Mouse (Mus musculus) hindbrain, embryonic 16.5 days (tissue): Measurements from ENCODE around the gene Bglap. TPM values are rescaled to one million over a fixed set of nuclear protein-coding genes. Genes with fewer than 3 reads are reported as not detected.

Experiments used
- ATAC-seq: fragments of 200-750 bp; cut with Nextera tagmentation; 2 replicates; pipeline ENCODE4 v1.8.0; 2017; ENCODE audit warnings: moderate TSS enrichment, moderate library complexity
- H3K27ac ChIP-seq: fragments of 300-500 bp; sonication (generic); 2 replicates; pipeline ENCODE4 v1.5.1; 2014; ENCODE audit warnings: low read depth, mild to moderate bottlenecking, control low read depth, low read length, moderate library complexity
- H3K27me3 ChIP-seq: fragments of 300-500 bp; sonication (generic); replicated peaks from 2 replicates; pipeline ENCODE4 v1.6.1; 2014; ENCODE audit warnings: low read length; ENCODE audit not compliant: control insufficient read depth, insufficient read depth
- H3K36me3 ChIP-seq: fragments of 300-500 bp; sonication (generic); 2 replicates; pipeline ENCODE4 v1.6.1; 2014; ENCODE audit warnings: mild to moderate bottlenecking, low read length, moderate library complexity, mixed read lengths; ENCODE audit not compliant: control insufficient read depth, insufficient read depth
- H3K4me1 ChIP-seq: fragments of 300-500 bp; sonication (generic); 2 replicates; pipeline ENCODE4 v1.6.1; 2014; ENCODE audit warnings: low read depth, low read length; ENCODE audit not compliant: control insufficient read depth, insufficient read depth
- H3K4me2 ChIP-seq: fragments of 300-500 bp; sonication (generic); 2 replicates; pipeline ENCODE4 v1.6.1; 2014; ENCODE audit warnings: mild to moderate bottlenecking, low read length, control low read depth, moderate library complexity
- H3K4me3 ChIP-seq: fragments of 300-500 bp; sonication (generic); 2 replicates; pipeline ENCODE4 v1.5.1; 2014; ENCODE audit warnings: mild to moderate bottlenecking, low read length, control low read depth, moderate library complexity
- H3K9ac ChIP-seq: fragments of 300-500 bp; sonication (generic); 2 replicates; pipeline ENCODE4 v1.6.1; 2014; ENCODE audit warnings: low read depth, mild to moderate bottlenecking, control low read depth, low read length, moderate library complexity
- H3K9me3 ChIP-seq: fragments of 300-500 bp; sonication (generic); 2 replicates; pipeline ENCODE4 v1.6.1; 2014; ENCODE audit warnings: mild to moderate bottlenecking, low read length, moderate library complexity; ENCODE audit not compliant: control insufficient read depth
- WGBS: fragments of 180-500 bp; shearing (Covaris S2); extraction: QIAGEN DNeasy Blood & Tissue Kit; methylation state at CpG from one replicate; pipeline ENCODE4 v1.1.7; 2014; 5-methylcytosine and 5-hydroxymethylcytosine counted together
- polyA plus RNA-seq: library from polyadenylated mRNA; unstranded; fragments of >200 nt; fragmentation: Nextera tagmentation; extraction: Ambion mirVana; gene quantifications from 2 replicates; pipeline ENCODE4 v1.2.1, GENCODE M21; 2015

The Bglap gene
- polyA plus RNA-seq, 1 experiment from 2014 or later, result not detected

DNA sequence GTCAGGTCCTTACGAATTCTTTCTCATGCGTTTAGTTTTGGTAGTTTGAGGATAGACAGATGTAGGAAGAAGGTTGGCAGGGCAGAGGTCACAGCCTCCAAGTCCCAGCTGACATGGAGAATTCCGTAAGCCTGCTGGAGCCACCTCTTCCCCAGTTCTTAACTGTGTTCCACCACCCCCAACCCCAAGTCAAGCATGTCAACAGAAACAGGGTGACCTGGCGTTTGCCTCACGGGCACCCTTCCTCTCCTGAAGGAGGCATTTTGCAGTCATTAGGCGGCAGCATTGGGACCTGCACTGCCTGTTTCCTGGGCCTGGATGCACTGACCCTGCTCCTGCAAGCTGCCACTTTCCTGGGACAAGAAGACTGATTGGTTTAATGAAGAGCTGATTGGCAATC, 33.8 kb upstream of the Bglap start:
- no peaks in the 10 kb centered on the region for H3K9me3 ChIP-seq
- H3K4me1 ChIP-seq, result peaks cover 12% of the 10 kb centered on the region
- no peak overlapping the region for H3K27ac ChIP-seq
- H3K4me2 ChIP-seq, result no peak overlapping the region
- 85% methylated on average over 6 of the region's 6 CpGs for WGBS
- H3K36me3 ChIP-seq, result peaks cover 22% of the 10 kb centered on the region; the same call in 1 of the 2 replicates
- no peak for ATAC-seq
- H3K9ac ChIP-seq, result no peak overlapping the region
- no peaks in the 10 kb centered on the region for H3K27me3 ChIP-seq
- H3K4me3 ChIP-seq, result no peak overlapping the region

DNA sequence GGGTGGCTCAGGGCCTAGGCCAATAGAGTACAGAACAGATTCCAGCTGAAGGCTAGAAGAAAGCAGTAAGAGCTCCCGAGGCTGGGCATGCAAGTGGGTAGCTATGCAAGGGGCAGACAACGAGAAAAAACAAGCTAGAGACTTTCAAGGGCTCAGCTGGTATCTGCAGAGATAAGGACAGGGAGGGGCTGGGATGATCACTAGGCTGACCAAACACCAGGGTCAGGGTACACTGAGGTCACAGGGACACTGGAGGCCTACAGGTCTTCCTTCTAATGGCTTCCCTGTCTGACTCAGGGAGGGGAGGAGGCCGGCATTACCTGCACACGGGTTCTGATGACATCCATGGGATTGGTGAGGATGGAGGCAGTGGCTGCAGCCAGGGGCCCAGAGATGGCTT, 31.4 kb upstream of the Bglap start:
- no peaks in the 10 kb centered on the region for H3K9me3 ChIP-seq
- H3K27me3 ChIP-seq, result no peaks in the 10 kb centered on the region
- H3K4me3 ChIP-seq, result no peak overlapping the region
- peaks cover 4% of the 10 kb centered on the region for H3K4me1 ChIP-seq
- H3K9ac ChIP-seq, result no peak overlapping the region
- peaks cover 24% of the 10 kb centered on the region; the same call in 1 of the 2 replicates for H3K36me3 ChIP-seq
- 86% methylated on average over 4 of the region's 4 CpGs for WGBS
- H3K27ac ChIP-seq, result no peak overlapping the region
- no peak overlapping the region for H3K4me2 ChIP-seq
- ATAC-seq, result no peak

DNA sequence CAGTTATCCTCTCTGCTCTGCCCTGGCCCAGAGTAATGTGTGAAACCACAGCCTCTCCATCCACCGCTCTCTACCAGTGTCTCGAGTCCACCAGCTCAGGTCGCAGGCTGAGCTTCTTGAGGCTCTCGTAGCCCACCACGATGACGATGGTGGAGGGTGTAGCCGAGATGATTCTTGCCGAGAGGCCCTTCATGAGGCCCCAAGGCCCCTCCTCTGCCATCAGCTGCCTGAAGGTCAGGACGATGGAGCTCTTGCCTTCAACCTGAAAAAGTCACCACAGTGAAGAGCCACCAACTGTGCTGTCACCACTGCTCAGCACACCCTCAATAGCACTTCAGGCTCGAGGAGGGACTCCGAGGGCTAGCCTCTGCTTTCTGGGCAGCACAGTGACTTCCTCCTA, 28.4 kb upstream of the Bglap start:
- ATAC-seq, result no peak
- Histone ChIP-seq H3K27me3 (no peaks in the 10 kb centered on the region), H3K36me3 (peaks cover 14% of the 10 kb centered on the region; the same call in 1 of the 2 replicates), H3K9me3 (no peaks in the 10 kb centered on the region), H3K4me3 (no peak overlapping the region), H3K4me1 (peaks cover 11% of the 10 kb centered on the region), H3K9ac (no peak overlapping the region), H3K4me2 (no peak overlapping the region), H3K27ac (no peak overlapping the region)
- WGBS, result 91% methylated on average over 11 of the region's 11 CpGs

DNA sequence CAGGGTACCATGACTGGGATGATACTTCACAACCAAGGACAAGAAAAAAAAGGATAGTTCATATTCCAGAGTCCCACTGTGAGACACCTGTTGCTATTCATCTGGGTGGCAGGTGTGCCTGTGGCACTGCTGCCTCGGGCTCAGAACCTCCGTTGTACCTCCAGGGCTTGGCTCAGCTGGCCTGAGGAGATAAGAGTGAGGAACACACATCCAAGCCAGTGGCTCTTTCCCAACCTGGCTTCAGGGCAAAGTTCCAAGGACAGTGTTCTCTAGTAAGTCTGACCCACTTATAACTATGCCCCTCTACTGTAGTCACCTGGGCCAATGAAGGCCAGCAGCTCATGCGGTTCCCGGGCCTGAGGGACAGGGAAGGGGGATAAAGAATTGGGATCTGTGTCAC, 27.4 kb upstream of the Bglap start:
- WGBS, result 91% methylated on average over 4 of the region's 4 CpGs
- Histone ChIP-seq H3K9me3 (no peaks in the 10 kb centered on the region), H3K4me2 (no peak overlapping the region), H3K4me3 (no peak overlapping the region), H3K9ac (no peak overlapping the region), H3K27ac (no peak overlapping the region), H3K36me3 (peaks cover 14% of the 10 kb centered on the region; the same call in 1 of the 2 replicates), H3K4me1 (peaks cover 11% of the 10 kb centered on the region), H3K27me3 (no peaks in the 10 kb centered on the region)
- no peak for ATAC-seq

DNA sequence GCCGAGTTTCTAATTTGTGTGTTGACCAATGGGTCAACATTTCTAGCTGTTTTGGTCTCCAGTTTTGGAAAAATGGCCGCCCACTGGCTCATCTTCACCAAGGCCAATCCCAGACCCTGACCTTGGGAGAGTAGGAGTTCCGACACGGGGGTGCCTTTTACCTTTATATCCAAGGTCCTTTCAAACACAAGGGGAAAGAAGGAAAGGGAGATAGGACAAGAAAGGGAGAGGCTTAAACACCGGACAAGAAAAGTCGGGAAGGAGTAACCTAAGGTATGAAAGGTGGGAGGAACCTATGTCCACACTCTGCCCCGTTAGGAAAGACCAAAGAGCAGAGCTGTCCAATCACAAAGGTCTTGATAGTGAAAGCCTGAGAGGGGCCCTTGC, 26.4 kb upstream of the Bglap start:
- H3K36me3 ChIP-seq, result peaks cover 14% of the 10 kb centered on the region; the same call in 1 of the 2 replicates
- H3K27ac ChIP-seq, result peak overlapping the region; percentile 37
- H3K9me3 ChIP-seq, result no peaks in the 10 kb centered on the region
- peak overlapping the region; percentile 81 for H3K4me2 ChIP-seq
- H3K4me3 ChIP-seq, result peak overlapping the region; percentile 64
- no peak for ATAC-seq
- H3K27me3 ChIP-seq, result no peaks in the 10 kb centered on the region
- H3K9ac ChIP-seq, result peak overlapping the region; percentile 79
- WGBS, result 25% methylated on average over 7 of the region's 7 CpGs
- peaks cover 11% of the 10 kb centered on the region for H3K4me1 ChIP-seq

DNA sequence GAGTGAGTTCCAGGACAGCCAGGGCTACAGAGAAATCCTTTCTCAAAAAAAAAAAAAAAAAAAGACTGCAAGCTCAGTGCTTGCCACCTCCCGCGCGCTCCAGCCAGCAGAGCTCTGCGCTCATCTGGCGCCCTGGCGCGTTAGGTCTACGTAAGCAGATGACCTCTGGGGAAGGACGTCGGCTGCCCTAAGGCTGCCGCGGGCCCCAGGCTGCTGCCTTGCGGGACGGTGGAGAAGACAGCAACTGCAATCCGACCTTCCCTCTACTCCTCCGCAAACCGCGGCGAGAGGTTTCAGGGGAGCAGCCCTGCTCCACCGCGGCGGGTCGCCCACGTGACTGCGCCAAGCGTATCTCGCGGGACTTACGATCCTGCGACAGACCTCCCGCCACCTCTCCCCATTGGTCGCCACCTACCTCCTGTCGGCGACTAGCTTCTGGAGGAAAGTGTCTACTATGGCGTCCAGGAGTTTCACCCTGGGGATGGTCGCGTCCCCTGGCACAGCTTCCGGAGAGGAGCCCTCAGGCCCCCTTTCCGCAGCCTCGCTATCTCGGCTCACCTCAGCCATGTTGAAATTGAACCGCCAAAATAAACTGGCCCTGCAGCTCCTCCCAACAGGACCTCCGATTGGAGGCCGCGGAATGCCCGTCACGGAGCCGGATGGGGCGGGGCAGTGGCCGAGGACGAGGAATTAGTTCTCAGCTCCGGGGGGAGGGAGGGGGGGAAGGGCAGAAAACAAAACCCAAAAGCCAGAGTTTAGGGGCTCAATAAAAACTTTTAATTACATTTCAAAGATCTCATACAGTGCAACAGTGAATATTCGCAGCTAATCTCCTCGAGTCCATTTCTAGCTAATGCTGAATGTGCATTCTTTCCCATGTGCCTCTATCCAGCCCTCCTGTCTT, 25.7 kb upstream of the Bglap start, which contains the start of gene Pmf1:
Pmf1 (minus strand) TSS at position 591 of the 904 bp plus-strand sequence.
- no peaks in the 10 kb centered on the region for H3K27me3 ChIP-seq
- H3K4me2 ChIP-seq, result peak within 1 kb of the TSS; percentile 81
- H3K36me3 ChIP-seq, result peaks cover 14% of the 10 kb centered on the region; the same call in 1 of the 2 replicates
- peak; percentile 92 for ATAC-seq
- H3K27ac ChIP-seq, result peak within 1 kb of the TSS; percentile 84
- H3K4me1 ChIP-seq, result peaks cover 11% of the 10 kb centered on the region
- under 1% methylated on average over 54 of the region's 54 CpGs for WGBS
- H3K9ac ChIP-seq, result peak within 1 kb of the TSS; percentile 79
- peak within 1 kb of the TSS; percentile 64 for H3K4me3 ChIP-seq
- no peaks in the 10 kb centered on the region for H3K9me3 ChIP-seq

DNA sequence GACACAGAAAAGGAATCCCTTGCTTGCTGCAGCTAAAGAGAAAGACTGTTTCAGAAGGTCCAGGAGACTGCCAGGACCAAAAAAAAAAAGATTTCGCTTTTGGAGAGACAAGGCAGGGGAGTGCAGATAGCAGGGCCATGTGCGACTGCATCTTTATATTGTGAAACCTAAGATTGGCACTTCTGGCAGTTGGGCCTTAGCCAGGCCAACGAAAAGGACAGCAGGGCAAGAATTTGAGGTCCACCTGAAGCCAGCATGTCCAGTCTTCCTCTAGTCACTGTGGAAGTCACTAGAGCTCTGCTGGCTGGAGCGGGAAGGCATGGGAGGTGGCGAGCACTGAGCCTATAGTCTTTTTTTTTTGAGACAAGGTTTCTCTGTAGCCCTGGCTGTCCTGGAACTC, 24.7 kb upstream of the Bglap start:
- H3K4me1 ChIP-seq, result peaks cover 11% of the 10 kb centered on the region
- H3K27me3 ChIP-seq, result no peaks in the 10 kb centered on the region
- no peak overlapping the region for H3K27ac ChIP-seq
- 71% methylated on average over 5 of the region's 5 CpGs for WGBS
- peak overlapping the region; percentile 8; the same call in 1 of the 2 replicates for H3K9ac ChIP-seq
- no peak overlapping the region for H3K4me3 ChIP-seq
- H3K36me3 ChIP-seq, result peaks cover 8% of the 10 kb centered on the region; the same call in 1 of the 2 replicates
- ATAC-seq, result no peak
- H3K9me3 ChIP-seq, result no peaks in the 10 kb centered on the region
- H3K4me2 ChIP-seq, result peak overlapping the region; percentile 81

DNA sequence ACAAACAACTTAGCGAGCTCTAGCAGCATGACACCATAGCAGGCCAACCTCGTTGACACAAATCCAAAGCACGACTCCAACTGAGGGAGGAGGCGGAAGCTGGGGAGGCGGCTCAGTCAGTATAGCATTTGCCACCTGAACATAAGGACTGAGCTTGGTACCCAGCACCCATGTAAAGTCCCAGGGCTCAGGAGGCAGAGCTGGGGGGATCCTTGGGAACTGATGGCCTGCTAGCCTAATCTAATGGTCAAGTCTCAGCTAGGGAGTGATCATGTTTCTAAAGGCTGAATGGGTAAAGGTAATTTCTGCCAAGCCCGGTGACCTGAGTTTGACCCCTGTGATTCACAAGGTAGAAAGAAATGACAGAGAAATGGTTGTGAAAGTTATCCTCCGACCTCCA, 23.3 kb upstream of the Bglap start:
- H3K4me3 ChIP-seq, result no peak overlapping the region
- ATAC-seq, result no peak
- H3K4me2 ChIP-seq, result no peak overlapping the region
- 60% methylated on average over 7 of the region's 7 CpGs for WGBS
- H3K4me1 ChIP-seq, result peaks cover 11% of the 10 kb centered on the region
- H3K9ac ChIP-seq, result no peak overlapping the region
- H3K27me3 ChIP-seq, result no peaks in the 10 kb centered on the region
- no peaks in the 10 kb centered on the region for H3K9me3 ChIP-seq
- peaks cover 4% of the 10 kb centered on the region; the same call in 1 of the 2 replicates for H3K36me3 ChIP-seq
- H3K27ac ChIP-seq, result no peak overlapping the region

DNA sequence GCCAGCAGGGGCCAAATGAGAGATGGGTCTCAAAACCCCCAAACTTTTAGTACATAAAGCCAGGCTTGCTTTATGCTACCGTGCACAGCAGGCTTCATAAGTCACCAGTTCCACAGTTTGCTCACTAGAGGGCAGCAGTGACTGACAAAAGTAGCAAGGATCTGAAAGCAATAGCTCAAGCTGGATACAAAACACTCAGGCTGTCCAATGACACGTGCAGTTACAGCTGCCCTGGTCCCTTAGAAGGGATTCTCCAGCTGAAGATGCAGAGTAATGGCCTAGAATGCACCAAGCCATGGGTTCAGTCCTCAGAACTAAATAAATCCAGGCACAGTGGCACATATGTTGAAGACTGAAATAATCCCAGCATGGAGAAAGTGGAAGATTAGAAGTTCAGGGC, 22.8 kb upstream of the Bglap start:
- H3K9ac ChIP-seq, result no peak overlapping the region

More for the DNA sequence above, 22.8 kb upstream of the Bglap start:
- H3K4me3 ChIP-seq, result no peak overlapping the region
- WGBS, result 0% methylated on average over 2 of the region's 2 CpGs
- peak; percentile 51; the same call in 1 of the 2 replicates for ATAC-seq
- H3K27ac ChIP-seq, result no peak overlapping the region
- no peak overlapping the region for H3K4me2 ChIP-seq
- no peaks in the 10 kb centered on the region for H3K27me3 ChIP-seq
- peaks cover 1% of the 10 kb centered on the region; the same call in 1 of the 2 replicates for H3K36me3 ChIP-seq
- H3K9me3 ChIP-seq, result no peaks in the 10 kb centered on the region
- H3K4me1 ChIP-seq, result peaks cover 11% of the 10 kb centered on the region
